Mouse (Mus musculus) cortical plate, adult 2 months (tissue): ENCODE results near the gene Cd82.

Experiments used
- CTCF ChIP-seq: fragments of 200-500 bp; IDR thresholded peaks from 2 replicates; pipeline ENCODE4 v1.5.1; 2011; ENCODE audit warnings: mild to moderate bottlenecking, control low read depth, low read length; ENCODE audit not compliant: insufficient read depth; ENCODE audit errors: extremely low read depth
- POLR2A ChIP-seq: fragments of 200-500 bp; IDR thresholded peaks from 2 replicates; pipeline ENCODE4 v1.6.1; 2011; ENCODE audit warnings: mild to moderate bottlenecking, low read length, control low read depth; ENCODE audit not compliant: insufficient read depth; ENCODE audit errors: extremely low read depth

GRCm38 (mm10) chr2:93460786-93461469 lies 2.0 kb downstream of the Cd82 start:
- no peak for TF ChIP-seq CTCF
- no peak for TF ChIP-seq POLR2A
